Mouse (Mus musculus): Measurements from ENCODE around the gene Trak1.

- no peak for TF ChIP-seq CTCF (IDR thresholded peaks at IDR 0.05; ENCODE audit: extremely low read depth, insufficient read depth, insufficient read length, insufficient replicate concordance)
- TF ChIP-seq POLR2A (IDR thresholded peaks at IDR 0.05; ENCODE audit: low read depth, low read length): no peak
Measured at GRCm38 (mm10) chr9:121281891-121282290, 15.4 kb upstream of the Trak1 start.
